Mouse (Mus musculus) forebrain, embryonic 11.5 days (tissue): ENCODE measurements around the gene Cpeb3. TPM values are rescaled to one million over a fixed set of nuclear protein-coding genes. Genes with fewer than 3 reads are reported as not detected.
"Not testable (repeated sequence)": the region's sequence is repeated elsewhere in the genome, so short reads cannot be mapped to it uniquely, and the experiment has no call there.

ENCODE experiments used
- ATAC-seq: fragments of 200-750 bp; cut with Nextera tagmentation; replicated peaks from 2 replicates; pipeline ENCODE4 v1.8.0; 2017; ENCODE audit warnings: moderate TSS enrichment; ENCODE audit not compliant: low FRiP score
- DNase-seq: peaks from one replicate; pipeline ENCODE4 v3.0.0-alpha.2; 2017; ENCODE audit warnings: low spot score
- H3K27ac ChIP-seq: fragments of 300-500 bp; sonication (generic); 2 replicates; pipeline ENCODE4 v1.5.1; 2014; ENCODE audit warnings: low read depth, low read length
- H3K27me3 ChIP-seq: fragments of 300-500 bp; sonication (generic); 2 replicates; pipeline ENCODE4 v1.6.1; 2014; ENCODE audit warnings: mild to moderate bottlenecking, low read length, mixed read lengths; ENCODE audit not compliant: control insufficient read depth, insufficient read depth
- H3K36me3 ChIP-seq: fragments of 300-500 bp; sonication (generic); 2 replicates; pipeline ENCODE4 v1.6.1; 2014; ENCODE audit warnings: mild to moderate bottlenecking, low read length, moderate library complexity, mixed read lengths; ENCODE audit not compliant: control insufficient read depth, insufficient read depth
- H3K4me1 ChIP-seq: fragments of 300-500 bp; sonication (generic); replicated peaks from 2 replicates; pipeline ENCODE4 v1.6.1; 2014; ENCODE audit warnings: low read length, mixed read lengths; ENCODE audit not compliant: control insufficient read depth, insufficient read depth
- H3K4me2 ChIP-seq: fragments of 300-500 bp; sonication (generic); 2 replicates; pipeline ENCODE4 v1.6.1; 2014; ENCODE audit warnings: low read depth, mild to moderate bottlenecking, low read length, moderate library complexity, mixed read lengths; ENCODE audit not compliant: severe bottlenecking
- H3K4me3 ChIP-seq: fragments of 300-500 bp; sonication (generic); 2 replicates; pipeline ENCODE4 v1.5.1; 2014; ENCODE audit warnings: low read depth, low read length
- H3K9ac ChIP-seq: fragments of 300-500 bp; sonication (generic); 2 replicates; pipeline ENCODE4 v1.6.1; 2014; ENCODE audit warnings: low read length
- H3K9me3 ChIP-seq: fragments of 300-500 bp; sonication (generic); 2 replicates; pipeline ENCODE4 v1.6.1; 2016; ENCODE audit warnings: low read length, mixed read lengths; ENCODE audit not compliant: control insufficient read depth
- WGBS: fragments of 180-500 bp; shearing (Covaris S2); extraction: QIAGEN DNeasy Blood & Tissue Kit; methylation state at CpG from one replicate; pipeline ENCODE4 v1.1.7; 2014; 5-methylcytosine and 5-hydroxymethylcytosine counted together
- polyA plus RNA-seq: library from polyadenylated mRNA; unstranded; fragments of >200 nt; fragmentation: Nextera tagmentation; extraction: Ambion mirVana; gene quantifications from 2 replicates; pipeline ENCODE4 v1.2.1, GENCODE M21; 2014

The Cpeb3 gene
- polyA plus RNA-seq, 1 experiment from 2014 or later: 2.4 TPM

- no peaks in the 10 kb centered on the region for H3K36me3 ChIP-seq
- DNase-seq: no peak
- H3K4me1 ChIP-seq: no peaks in the 10 kb centered on the region
- no peak overlapping the region for H3K4me2 ChIP-seq
- no peak for ATAC-seq
- no peak overlapping the region for H3K27ac ChIP-seq
- 90% methylated on average over 1 of the region's 1 CpGs for WGBS
- H3K9ac ChIP-seq: no peak overlapping the region
- H3K27me3 ChIP-seq: no peaks in the 10 kb centered on the region
- no peak overlapping the region for H3K4me3 ChIP-seq
- no peaks in the 10 kb centered on the region for H3K9me3 ChIP-seq
Observed at GRCm38 (mm10) chr19:37145846-37146245, 62.6 kb downstream of the Cpeb3 start.

DNA sequence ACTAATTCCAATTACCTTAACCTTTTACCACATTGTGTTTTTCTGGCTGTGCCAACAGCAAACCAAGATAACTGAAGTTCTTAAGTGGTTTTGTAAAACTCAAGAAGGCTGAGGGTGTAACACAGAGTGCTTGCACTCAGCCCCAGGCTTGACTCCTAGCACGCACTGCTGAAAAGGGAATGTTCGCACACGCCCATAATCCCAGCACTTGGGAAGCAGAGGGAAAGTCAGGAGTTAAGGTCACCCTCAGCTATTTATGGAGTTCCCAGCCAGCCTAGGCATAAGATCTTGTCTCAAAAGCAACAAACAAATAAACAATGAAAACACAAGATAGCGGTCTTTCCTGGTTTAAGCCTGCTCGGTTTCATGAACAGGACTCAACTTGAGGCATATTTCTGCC is 63.0 kb downstream of the Cpeb3 start:
- WGBS: 89% methylated on average over 5 of the region's 5 CpGs
- ATAC-seq (no peak), DNase-seq (no peak)
- Histone ChIP-seq H3K4me3 (no peak overlapping the region), H3K9ac (no peak overlapping the region), H3K9me3 (no peaks in the 10 kb centered on the region), H3K27ac (no peak overlapping the region), H3K36me3 (no peaks in the 10 kb centered on the region), H3K27me3 (no peaks in the 10 kb centered on the region), H3K4me2 (no peak overlapping the region), H3K4me1 (no peaks in the 10 kb centered on the region)

- Histone ChIP-seq H3K27ac (no peak overlapping the region), H3K27me3 (no peaks in the 10 kb centered on the region), H3K4me2 (no peak overlapping the region), H3K36me3 (no peaks in the 10 kb centered on the region), H3K9ac (no peak overlapping the region), H3K9me3 (no peaks in the 10 kb centered on the region), H3K4me3 (no peak overlapping the region), H3K4me1 (no peaks in the 10 kb centered on the region)
- DNase-seq (no peak), ATAC-seq (no peak)
- WGBS: 75% methylated on average over 4 of the region's 4 CpGs
Observed at GRCm38 (mm10) chr19:37141623-37142022, 66.8 kb downstream of the Cpeb3 start.

DNA sequence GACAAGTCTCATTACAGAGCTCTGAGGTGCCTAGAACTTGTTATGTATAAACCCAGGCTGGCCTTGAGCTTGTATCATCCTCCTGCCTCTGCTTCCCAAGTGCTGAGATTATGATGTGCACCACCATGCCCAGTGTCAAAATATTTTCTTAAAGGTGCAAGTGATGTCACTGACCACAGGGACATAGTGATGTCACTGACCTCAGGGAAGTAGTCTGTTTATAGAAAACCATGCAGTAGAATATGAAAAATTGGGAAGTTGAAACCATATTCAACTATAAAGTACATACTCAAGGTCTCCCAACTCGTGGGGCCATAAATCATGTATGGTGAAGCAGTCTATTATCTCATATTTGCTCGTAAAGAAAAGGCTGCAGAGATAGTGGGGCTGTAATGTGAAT is 71.3 kb downstream of the Cpeb3 start:
- Histone ChIP-seq H3K9me3 (no peaks in the 10 kb centered on the region), H3K36me3 (no peaks in the 10 kb centered on the region), H3K4me2 (no peak overlapping the region), H3K27me3 (no peaks in the 10 kb centered on the region), H3K4me1 (no peaks in the 10 kb centered on the region), H3K27ac (no peak overlapping the region), H3K9ac (no peak overlapping the region), H3K4me3 (no peak overlapping the region)
- WGBS: 70% methylated on average over 2 of the region's 2 CpGs
- ATAC-seq (no peak), DNase-seq (no peak)

DNA sequence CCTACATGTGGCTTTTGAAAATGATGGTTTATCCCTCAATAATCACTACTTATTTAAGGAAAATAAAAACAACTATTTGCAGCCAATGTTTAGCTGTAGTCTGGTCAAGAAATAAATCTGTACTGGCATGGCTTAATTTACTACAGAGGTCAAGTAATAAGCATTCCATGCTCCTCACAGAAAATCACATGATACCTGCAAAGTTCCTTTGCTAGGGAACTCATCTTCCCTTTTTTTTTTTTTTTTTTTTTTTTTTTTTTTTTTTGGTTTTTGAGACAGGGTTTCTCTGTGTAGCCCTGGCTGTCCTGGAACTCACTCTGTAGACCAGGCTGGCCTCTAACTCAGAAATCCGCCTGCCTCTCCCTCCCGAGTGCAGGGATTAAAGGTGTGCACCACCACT is 72.9 kb downstream of the Cpeb3 start:
- H3K9ac ChIP-seq, H3K36me3 ChIP-seq, ATAC-seq, H3K27ac ChIP-seq, H3K4me2 ChIP-seq, DNase-seq, H3K27me3 ChIP-seq, H3K9me3 ChIP-seq, H3K4me1 ChIP-seq, H3K4me3 ChIP-seq: not testable (repeated sequence)
- 87% methylated on average over 2 of the region's 2 CpGs for WGBS

DNA sequence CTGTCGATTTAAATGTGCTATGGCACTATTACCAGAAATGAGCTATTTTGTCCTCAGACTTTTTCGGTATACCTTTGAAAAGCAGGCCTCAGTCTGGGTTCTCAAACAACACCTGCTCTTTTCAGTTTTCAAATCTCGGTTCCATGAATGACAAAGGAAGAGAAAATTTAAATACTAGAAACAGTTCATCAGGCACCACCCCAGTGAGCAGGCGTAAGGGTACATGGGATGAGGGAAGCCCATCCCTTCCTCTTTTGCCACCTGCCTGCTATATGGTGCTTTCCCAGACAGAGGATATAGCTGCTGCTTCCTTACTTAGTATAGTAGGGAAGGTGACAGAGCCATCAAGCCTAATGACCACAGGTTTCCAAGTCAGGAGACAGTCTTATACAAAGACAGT is 74.7 kb downstream of the Cpeb3 start:
- H3K36me3 ChIP-seq: no peaks in the 10 kb centered on the region
- H3K9ac ChIP-seq: no peak overlapping the region
- H3K27ac ChIP-seq: no peak overlapping the region
- DNase-seq: no peak
- no peak overlapping the region for H3K4me2 ChIP-seq
- ATAC-seq: no peak
- WGBS: 89% methylated on average over 4 of the region's 4 CpGs
- no peak overlapping the region for H3K4me3 ChIP-seq
- H3K9me3 ChIP-seq: no peaks in the 10 kb centered on the region
- H3K4me1 ChIP-seq: no peaks in the 10 kb centered on the region
- H3K27me3 ChIP-seq: no peaks in the 10 kb centered on the region

GRCm38 (mm10) chr19:37131660-37132059 is 76.7 kb downstream of the Cpeb3 start:
- Histone ChIP-seq H3K36me3 (no peaks in the 10 kb centered on the region), H3K9me3 (no peaks in the 10 kb centered on the region), H3K27ac (no peak overlapping the region), H3K4me3 (no peak overlapping the region), H3K4me1 (no peaks in the 10 kb centered on the region), H3K4me2 (no peak overlapping the region), H3K9ac (no peak overlapping the region), H3K27me3 (no peaks in the 10 kb centered on the region)
- WGBS: 93% methylated on average over 1 of the region's 1 CpGs
- ATAC-seq (no peak), DNase-seq (no peak)

DNA sequence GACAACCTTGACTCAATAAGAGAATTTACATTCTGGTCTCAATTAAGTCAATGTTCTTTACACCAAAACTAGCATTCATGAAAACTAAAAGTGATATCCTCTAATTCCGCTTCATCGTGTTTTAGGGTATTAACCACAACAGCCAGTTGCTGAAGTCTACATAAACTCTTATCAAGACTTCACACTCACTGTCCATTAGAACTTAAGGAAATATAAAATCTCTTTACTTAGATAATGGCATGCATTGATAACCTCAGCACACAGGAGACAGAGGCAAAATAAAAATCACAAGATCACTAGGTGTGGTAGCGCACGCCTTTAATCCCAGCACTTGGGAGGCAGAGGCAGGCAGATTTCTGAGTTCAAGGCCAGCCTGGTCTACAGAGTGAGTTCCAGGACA is 79.9 kb downstream of the Cpeb3 start:
- ATAC-seq: no peak
- Histone ChIP-seq H3K4me3 (no peak overlapping the region), H3K9me3 (no peaks in the 10 kb centered on the region), H3K27me3 (no peaks in the 10 kb centered on the region), H3K4me2 (no peak overlapping the region), H3K27ac (no peak overlapping the region), H3K9ac (no peak overlapping the region), H3K36me3 (no peaks in the 10 kb centered on the region), H3K4me1 (no peaks in the 10 kb centered on the region)
- DNase-seq: no peak
- 90% methylated on average over 4 of the region's 4 CpGs for WGBS

GRCm38 (mm10) chr19:37127018-37127567 is 81.3 kb downstream of the Cpeb3 start:
- ATAC-seq (no peak), DNase-seq (no peak)
- WGBS: 83% methylated on average over 5 of the region's 5 CpGs
- Histone ChIP-seq H3K27me3 (no peaks in the 10 kb centered on the region), H3K36me3 (no peaks in the 10 kb centered on the region), H3K9me3 (no peaks in the 10 kb centered on the region), H3K4me2 (no peak overlapping the region), H3K4me1 (no peaks in the 10 kb centered on the region), H3K9ac (no peak overlapping the region), H3K4me3 (no peak overlapping the region), H3K27ac (no peak overlapping the region)
